Mouse (Mus musculus) gastrocnemius, adult 2 months (tissue): Measurements from ENCODE around the gene Slc43a2. TPM values are rescaled to one million over a fixed set of nuclear protein-coding genes. Genes with fewer than 3 reads are reported as not detected.
"Not testable (repeated sequence)": the region's sequence is repeated elsewhere in the genome, so short reads cannot be mapped to it uniquely, and the experiment has no call there.

ENCODE experiments used
- DNase-seq: peaks from one replicate; pipeline ENCODE4 v3.0.0; 2022
- H3K27ac ChIP-seq: fragments of 200-600 bp; 2 replicates; pipeline ENCODE4 v1.8.1; 2022; ENCODE audit warnings: mild to moderate bottlenecking
- H3K4me3 ChIP-seq: fragments of 200-600 bp; 2 replicates; pipeline ENCODE4 v1.8.1; 2022; ENCODE audit warnings: mild to moderate bottlenecking, moderate library complexity
- CTCF ChIP-seq: fragments of 200-600 bp; IDR thresholded peaks from 2 replicates; pipeline ENCODE4 v1.8.1; 2022; ENCODE audit warnings: antibody characterized with exemption, mild to moderate bottlenecking, moderate library complexity
- intact Hi-C: fragments of 180-260 bp; cut with DNase I; formaldehyde crosslinking; loops from one replicate; pipeline ENCODE4 v1.15.1; 2025
- total RNA-seq, 2 experiments: library from RNA; stranded (reverse); gene quantifications; 2 replicates each; pipeline ENCODE4 v1.2.3; 2021

Slc43a2 gene
- total RNA-seq, 2 experiments from 2014 or later: 19.0 to 41.6 TPM

GRCm38 (mm10) chr11:75540710-75541581 is 9.5 kb downstream of the Slc43a2 start:
- intact Hi-C loops: no loop called here
- Histone ChIP-seq H3K27ac (peak overlapping the region; percentile 61; the same call in 1 of the 2 replicates), H3K4me3 (no peak overlapping the region)
- no peak for TF ChIP-seq CTCF
- DNase-seq: no peak

GRCm38 (mm10) chr11:75544713-75545112 is 13.2 kb downstream of the Slc43a2 start:
- no peak overlapping the region for H3K4me3 ChIP-seq
- no peak overlapping the region for H3K27ac ChIP-seq
- no peak for TF ChIP-seq CTCF
- intact Hi-C loops: no loop called here
- no peak for DNase-seq

GRCm38 (mm10) chr11:75546057-75546456 is 14.6 kb downstream of the Slc43a2 start:
- intact Hi-C loops: no loop called here
- no peak for TF ChIP-seq CTCF
- Histone ChIP-seq H3K27ac (peak overlapping the region; percentile 68), H3K4me3 (no peak overlapping the region)
- DNase-seq: no peak

DNA sequence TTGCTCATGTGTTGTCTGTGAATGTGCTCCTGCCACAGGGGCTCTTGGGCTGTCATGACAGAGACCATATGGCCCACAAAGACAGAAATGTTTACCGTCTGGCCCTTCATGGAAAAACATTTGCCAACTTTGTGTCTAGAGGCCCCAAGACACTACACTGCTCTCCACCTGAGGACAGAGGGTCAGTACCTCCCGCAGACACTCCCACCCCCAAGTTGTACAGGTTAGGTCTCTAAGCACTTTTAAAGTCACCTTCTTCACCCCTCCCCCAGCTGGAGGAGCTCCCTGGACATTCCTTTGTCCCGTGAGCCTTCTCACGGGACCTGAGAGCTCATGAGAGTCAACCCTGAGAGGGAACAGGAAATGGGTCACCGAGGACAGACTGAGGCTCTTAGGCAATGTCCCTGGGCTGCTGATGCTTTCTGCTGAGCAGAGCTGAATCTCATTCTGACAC is 18.2 kb downstream of the Slc43a2 start:
- TF ChIP-seq CTCF: no peak
- no peak overlapping the region for H3K4me3 ChIP-seq
- DNase-seq: no peak
- intact Hi-C loops: no loop called here
- H3K27ac ChIP-seq: peak overlapping the region; percentile 89

DNA sequence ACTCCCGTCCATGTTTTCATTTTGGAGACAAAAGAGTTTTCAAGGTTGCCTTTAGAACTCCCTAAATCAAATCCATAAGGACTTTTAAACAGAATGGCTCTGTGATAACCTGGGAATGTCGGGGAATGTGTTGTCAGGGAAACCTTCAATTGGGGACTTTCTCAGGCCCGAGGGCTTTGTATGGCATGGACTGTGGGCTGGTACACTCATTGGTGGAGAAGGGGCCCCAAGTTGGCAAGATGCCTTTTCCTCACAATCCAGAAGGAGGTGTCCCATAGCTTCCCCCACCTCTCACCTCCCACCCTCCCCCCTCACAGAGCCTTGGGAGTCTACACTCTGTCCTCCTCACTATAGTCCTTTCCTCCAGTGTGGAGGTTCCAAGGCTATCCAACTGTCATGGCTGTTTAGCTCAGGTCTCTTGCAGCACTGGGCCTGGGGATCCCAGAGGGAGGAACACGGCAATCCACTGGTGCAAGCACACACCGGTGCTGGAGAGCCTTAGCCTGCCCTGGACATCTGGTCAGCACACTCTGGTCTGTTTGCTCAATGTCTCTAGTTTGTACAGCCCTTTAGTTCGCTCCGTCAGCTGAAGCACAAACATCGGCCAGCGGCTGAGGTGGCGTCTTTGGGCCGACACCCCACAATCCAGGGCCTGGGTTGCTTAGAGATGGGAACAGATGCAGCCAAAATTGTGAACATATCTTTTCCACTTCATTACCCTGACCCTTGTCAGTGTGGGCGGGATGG is 18.9 kb downstream of the Slc43a2 start:
- DNase-seq: peak; percentile 68
- intact Hi-C loops: no loop called here
- TF ChIP-seq CTCF: no peak
- peak overlapping the region; percentile 89 for H3K27ac ChIP-seq
- H3K4me3 ChIP-seq: no peak overlapping the region

GRCm38 (mm10) chr11:75551321-75551720 is 19.8 kb downstream of the Slc43a2 start:
- H3K27ac ChIP-seq: peak overlapping the region; percentile 89
- no peak for TF ChIP-seq CTCF
- intact Hi-C loops: no loop called here
- H3K4me3 ChIP-seq: no peak overlapping the region
- DNase-seq: no peak

GRCm38 (mm10) chr11:75551961-75552441 is 20.5 kb downstream of the Slc43a2 start:
- intact Hi-C loops: no loop called here
- Histone ChIP-seq H3K27ac (peak overlapping the region; percentile 89), H3K4me3 (peak overlapping the region; percentile 36)
- peak; percentile 86 for DNase-seq
- TF ChIP-seq CTCF: no peak

DNA sequence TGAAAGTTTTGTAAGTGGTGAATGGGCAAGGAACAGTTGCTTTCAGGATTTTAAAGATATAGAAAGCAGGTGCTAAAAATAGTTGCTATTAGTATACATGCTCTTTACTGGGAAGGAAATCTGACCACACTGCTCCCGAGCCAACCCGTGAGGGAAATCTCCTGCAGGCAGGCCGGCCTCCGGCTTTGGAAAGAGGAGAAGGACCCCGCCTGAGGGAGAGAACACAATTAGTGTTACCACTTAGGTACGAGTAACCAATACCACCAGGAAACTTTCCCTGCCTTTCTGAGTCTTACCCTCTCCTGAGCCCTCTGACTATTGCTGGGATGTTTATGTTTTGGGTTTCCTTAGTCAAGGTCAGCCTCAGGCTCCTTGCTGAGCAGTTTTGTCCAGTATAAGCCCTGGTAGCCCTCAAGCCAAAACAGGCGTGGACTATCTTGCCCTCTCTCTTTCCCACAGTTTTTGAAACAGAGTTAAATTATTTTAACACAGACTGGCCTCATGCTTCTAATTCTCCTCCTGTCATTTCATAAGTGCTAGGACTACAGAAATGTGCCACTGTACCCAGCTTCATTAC is 21.5 kb downstream of the Slc43a2 start:
- Histone ChIP-seq H3K4me3 (no peak overlapping the region), H3K27ac (peak overlapping the region; percentile 89)
- peak; percentile 65 for DNase-seq
- intact Hi-C loops: no loop called here
- TF ChIP-seq CTCF: no peak

GRCm38 (mm10) chr11:75556006-75556405 is 24.5 kb downstream of the Slc43a2 start:
- intact Hi-C loops, H3K27ac ChIP-seq, H3K4me3 ChIP-seq, DNase-seq: not testable (repeated sequence)

- intact Hi-C loops: no loop called here
- Histone ChIP-seq H3K27ac (0 out of 2 replicates have a peak overlapping the region, but pooled peaks have one; percentile 20), H3K4me3 (no peak overlapping the region)
- TF ChIP-seq CTCF: no peak
- no peak for DNase-seq
Observed at GRCm38 (mm10) chr11:75557142-75557541, 25.6 kb downstream of the Slc43a2 start.

DNA sequence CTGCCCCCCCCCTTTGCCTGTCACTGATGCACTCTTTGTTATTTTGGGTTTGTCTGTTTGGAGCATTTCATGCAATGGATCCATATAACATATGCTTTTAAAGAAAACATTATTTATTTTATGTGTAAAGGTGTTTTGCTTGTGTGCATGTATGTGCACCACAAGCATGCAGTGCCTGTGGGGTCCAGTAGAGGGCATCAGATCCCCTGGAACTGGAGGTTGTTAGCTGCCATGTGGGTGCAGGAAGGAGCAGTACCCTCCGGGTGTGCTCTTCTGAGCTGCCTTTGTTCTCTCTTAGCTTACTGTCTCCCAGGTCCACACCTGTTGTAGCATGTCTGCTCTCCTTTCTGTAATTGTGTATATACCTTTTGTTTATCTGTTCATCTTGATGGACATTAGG is 26.6 kb downstream of the Slc43a2 start:
- Histone ChIP-seq H3K4me3 (no peak overlapping the region), H3K27ac (no peak overlapping the region)
- peak; percentile 31 for TF ChIP-seq CTCF
- DNase-seq: no peak
- intact Hi-C loops: no loop called here

DNA sequence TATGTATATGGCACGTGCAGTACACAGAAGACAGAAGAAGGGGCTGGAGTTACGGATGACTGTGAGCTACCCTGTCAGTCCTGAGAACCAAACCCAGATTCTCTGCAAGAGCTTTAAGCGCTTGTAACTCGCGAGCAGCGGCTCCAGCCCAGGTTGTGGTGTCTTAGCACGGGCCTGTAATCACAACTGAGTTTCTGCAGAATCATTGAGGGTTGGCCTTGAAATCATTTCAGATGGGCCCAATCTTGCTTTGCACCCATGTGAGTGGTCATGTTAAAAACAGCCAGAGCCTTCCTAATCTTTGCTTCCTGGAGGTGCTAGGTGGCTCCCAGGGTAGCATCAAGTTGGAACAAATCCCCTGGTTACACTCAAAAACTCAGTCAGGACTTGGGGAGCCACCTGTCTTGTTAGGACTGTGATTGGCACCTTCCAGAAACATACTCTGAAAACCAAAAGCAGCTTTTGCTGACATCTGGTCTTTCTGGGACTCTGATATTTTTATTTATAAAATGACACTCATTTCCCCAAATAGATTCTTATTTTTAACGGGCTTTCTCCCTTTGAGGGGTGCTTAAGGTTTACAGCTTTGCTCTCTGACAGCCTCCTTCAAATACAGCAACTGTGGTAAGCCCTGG is 28.5 kb downstream of the Slc43a2 start:
- H3K4me3 ChIP-seq: no peak overlapping the region
- intact Hi-C loops: no loop called here
- no peak for DNase-seq
- H3K27ac ChIP-seq: peak overlapping the region; percentile 66
- TF ChIP-seq CTCF: no peak
